In the genomic region with DNA sequence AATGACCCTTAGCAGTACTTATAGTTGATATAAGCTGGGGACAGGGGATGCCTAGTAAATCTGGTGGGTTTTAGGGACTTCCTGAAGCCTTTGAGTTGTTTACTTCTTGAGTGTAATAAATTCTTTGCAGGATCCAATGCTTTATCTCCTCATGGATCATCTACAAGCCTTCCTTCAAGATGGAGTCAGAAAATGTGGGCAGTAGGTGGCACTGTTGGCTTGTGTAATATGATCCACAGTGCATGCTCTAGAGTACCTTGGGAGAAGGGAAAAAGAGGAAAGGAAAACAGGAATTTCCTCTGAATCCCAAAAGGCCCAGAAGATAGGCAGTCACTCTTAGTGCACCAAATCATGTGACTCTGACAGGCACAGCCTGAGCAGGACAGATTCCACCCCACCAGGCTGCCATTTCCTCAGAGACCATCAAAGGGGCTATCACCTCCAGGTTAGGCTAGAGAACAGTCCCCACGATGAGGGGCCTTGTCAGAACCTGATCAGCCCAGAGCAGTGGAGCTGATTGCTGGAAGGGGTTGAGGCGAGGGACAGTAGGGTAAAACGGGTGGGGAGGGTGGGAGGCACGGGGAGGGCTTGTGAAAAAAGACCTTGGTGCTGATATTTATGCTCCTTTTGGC, we compare ENCODE assay signal across 9 mouse cellular contexts. TPM values are rescaled to one million over a fixed set of nuclear protein-coding genes. Genes with fewer than 3 reads are reported as not detected.
A peak's percentile ranks its signal among the peaks of the same experiment; 100 is the strongest.
DNase-seq lines count a peak whose midpoint lies in the region; ATAC-seq and TF ChIP-seq lines count a peak whose summit lies in the region.
"Had no signal": no experiment of that assay in that cellular context is flagged by ENCODE, and none has a peak within 500 bp of the region (broad histone marks: within the 10 kb centered on the region; RNA-seq: fewer than 3 reads in every experiment).

No protein-coding gene starts in this region.

- H3K36me3 ChIP-seq in kidney, postnatal 0 days (ENCODE audit: insufficient read depth, low read length): no peaks in the 10 kb centered on the region
- H3K36me3 ChIP-seq in lung, embryonic 14.5 days (ENCODE audit: insufficient read depth): 0 out of 2 replicates have a peak, but pooled peaks cover 4% of the 10 kb centered on the region

- H3K4me1 ChIP-seq in kidney, postnatal 0 days (replicated peaks; ENCODE audit: insufficient read depth, low read length): no peaks in the 10 kb centered on the region
- H3K4me1 ChIP-seq in lung, embryonic 14.5 days (ENCODE audit: insufficient read depth): no peaks in the 10 kb centered on the region

- 44% methylated on average over 4 of the region's 4 CpGs for WGBS in kidney, postnatal 0 days
- WGBS in lung, embryonic 14.5 days: 48% methylated on average over 4 of the region's 4 CpGs

- peak; percentile 77 for TF ChIP-seq CTCF in kidney, postnatal 0 days (IDR thresholded peaks at IDR 0.05; ENCODE audit: low read depth)
- peak; percentile 61 for TF ChIP-seq CTCF in lung, embryonic 14.5 days (IDR thresholded peaks at IDR 0.05; ENCODE audit: low read depth)

- peak; percentile 49 for ATAC-seq in kidney, postnatal 0 days (replicated peaks; ENCODE audit: low FRiP score, low read depth)
- ATAC-seq in lung, embryonic 14.5 days (ENCODE audit: insufficient read depth): peak; percentile 64; the same call in 1 of the 2 replicates
- no peak for ATAC-seq in megakaryocyte, adult 5-6 weeks (ENCODE audit: poor library complexity, severe bottlenecking)

- H3K4me3 ChIP-seq in kidney, postnatal 0 days (replicated peaks; ENCODE audit: low read depth, low read length): no peak overlapping the region
- no peak overlapping the region for H3K4me3 ChIP-seq in lung, embryonic 14.5 days (ENCODE audit: low read depth, low read length)

- no peak overlapping the region for H3K4me2 ChIP-seq in kidney, postnatal 0 days (ENCODE audit: low read length)
- no peak overlapping the region for H3K4me2 ChIP-seq in lung, embryonic 14.5 days

- H3K9me3 ChIP-seq in kidney, postnatal 0 days (replicated peaks; ENCODE audit: low read length): no peaks in the 10 kb centered on the region
- no peaks in the 10 kb centered on the region for H3K9me3 ChIP-seq in lung, embryonic 14.5 days (ENCODE audit: low read depth, low read length)

- DNase-seq in ovary, postnatal 36 days (ENCODE audit: low spot score): peak; percentile 29
- no peak for DNase-seq in ovary, postnatal 10 days (ENCODE audit: low spot score)
- peak; percentile 36 for DNase-seq in cerebellum, adult 11 months
- DNase-seq in forelimb bud, embryonic 11.5 days (ENCODE audit: low read depth, low spot score): peak; percentile 53
- peak; percentile 75 for DNase-seq in kidney, postnatal 0 days (ENCODE audit: low spot score)
- peak; percentile 80 for DNase-seq in lung, embryonic 14.5 days
- DNase-seq in right cerebral cortex, adult 2 months (ENCODE audit: low spot score in 2 of 2): peak; percentile 83 to 85

- H3K9ac ChIP-seq in kidney, postnatal 0 days (ENCODE audit: low read depth, low read length): no peak overlapping the region
- no peak overlapping the region for H3K9ac ChIP-seq in lung, embryonic 14.5 days

- H3K27me3 ChIP-seq in kidney, postnatal 0 days (ENCODE audit: insufficient read depth, low read length): no peaks in the 10 kb centered on the region
- no peaks in the 10 kb centered on the region for H3K27me3 ChIP-seq in lung, embryonic 14.5 days (ENCODE audit: insufficient read depth, low read length)

- no peak overlapping the region for H3K27ac ChIP-seq in kidney, postnatal 0 days
- no peak overlapping the region for H3K27ac ChIP-seq in lung, embryonic 14.5 days (ENCODE audit: low read depth)

RNA-seq across cellular contexts. Expression of gene Cdk20, which starts 11.3 kb away (rescaled TPM):
- 6.6 and 8.1 TPM in 2 replicates for polyA plus RNA-seq in kidney, postnatal 0 days (2015; fragmentation: Nextera tagmentation; extraction: Ambion mirVana)
- 8.1 and 10.5 TPM in 2 replicates for polyA plus RNA-seq in lung, embryonic 14.5 days (2014; fragmentation: Nextera tagmentation; extraction: Ambion mirVana)
- 2.5 and 4.2 TPM in 2 replicates for total RNA-seq in megakaryocyte, adult 5-6 weeks (2015)
- total RNA-seq in megakaryocyte, adult 5-6 weeks (2017): 4.5 and 5.2 TPM in 2 replicates

RNA-seq across cellular contexts. Expression of gene Fam240b, which starts 54.2 kb away (rescaled TPM):
- 0.13 and 0.28 TPM in 2 replicates for polyA plus RNA-seq in kidney, postnatal 0 days (2015; fragmentation: Nextera tagmentation; extraction: Ambion mirVana)
- polyA plus RNA-seq in lung, embryonic 14.5 days (2014; fragmentation: Nextera tagmentation; extraction: Ambion mirVana): not detected in 2 replicates
- total RNA-seq in megakaryocyte, adult 5-6 weeks (2015): not detected in 2 replicates
- total RNA-seq in megakaryocyte, adult 5-6 weeks (2017): not detected in 2 replicates
- total RNA-seq: heart, postnatal 36 days had no signal
